Mouse (Mus musculus) myocyte (in vitro differentiated cells): ENCODE measurements at regions not wholly inside any gene's neighbourhood (a gene's known extent, or its start where the extent isn't known, plus 50 kb on each side); places are given as distances from the start of the nearest gene placed in this dataset.

Experiments used
- H3K27me3 ChIP-seq: one replicate; pipeline ENCODE4 v1.6.1; 2011; ENCODE audit not compliant: control insufficient read depth, insufficient read depth, insufficient read length
- H3K36me3 ChIP-seq: one replicate; pipeline ENCODE4 v1.6.1; 2011; ENCODE audit not compliant: control insufficient read depth, insufficient read depth
- H3K4me2 ChIP-seq: one replicate; pipeline ENCODE4 v1.6.1; 2011; ENCODE audit warnings: low read depth, control low read depth
- H3K4me3 ChIP-seq: one replicate; pipeline ENCODE4 v1.5.1; 2011; ENCODE audit warnings: mild to moderate bottlenecking, control low read depth, moderate library complexity
- H3K79me2 ChIP-seq: one replicate; pipeline ENCODE4 v1.6.1; 2011; ENCODE audit not compliant: control insufficient read depth, insufficient read depth
- H3ac ChIP-seq: one replicate; pipeline ENCODE4 v1.6.1; 2011; ENCODE audit not compliant: control insufficient read depth, insufficient read length
- CEBPB ChIP-seq: IDR thresholded peaks from 2 replicates; pipeline ENCODE4 v1.6.1; 2011; ENCODE audit warnings: mild to moderate bottlenecking, moderate library complexity; ENCODE audit not compliant: poor library complexity, insufficient read depth, severe bottlenecking
- E2F4 ChIP-seq: IDR thresholded peaks from one replicate; pipeline ENCODE4 v1.6.1; 2011; ENCODE audit warnings: mild to moderate bottlenecking, control low read depth, moderate library complexity; ENCODE audit not compliant: insufficient read depth
- MAX ChIP-seq: IDR thresholded peaks from one replicate; pipeline ENCODE4 v1.6.1; 2011; ENCODE audit warnings: low read depth, mild to moderate bottlenecking, control low read depth
- MYOD1 ChIP-seq, 3 experiments: IDR thresholded peaks; one replicate each; pipeline ENCODE4 v1.6.1; 2011; ENCODE audit warnings: control low read depth in 2 of 3, low read depth in 2 of 3, mild to moderate bottlenecking in 2 of 3, moderate library complexity in 1 of 3; ENCODE audit not compliant: insufficient read length in 2 of 3, control insufficient read depth in 1 of 3
- MYOG ChIP-seq, 3 experiments: IDR thresholded peaks; one replicate each; pipeline ENCODE4 v1.6.1; 2011; ENCODE audit warnings: control low read depth in 2 of 3, low read depth in 2 of 3, mild to moderate bottlenecking in 2 of 3; ENCODE audit not compliant: insufficient read length in 2 of 3, control insufficient read depth in 1 of 3, insufficient read depth in 1 of 3
- POLR2A ChIP-seq: IDR thresholded peaks from one replicate; pipeline ENCODE4 v1.6.1; 2011; ENCODE audit warnings: low read depth, mild to moderate bottlenecking, control low read depth, moderate library complexity; ENCODE audit not compliant: insufficient read length
- POLR2AphosphoS2 ChIP-seq: IDR thresholded peaks from one replicate; pipeline ENCODE4 v1.6.1; 2011; ENCODE audit warnings: low read depth, control low read depth; ENCODE audit not compliant: insufficient read length
- REST ChIP-seq: IDR thresholded peaks from one replicate; pipeline ENCODE4 v1.6.1; 2011; ENCODE audit warnings: mild to moderate bottlenecking, control low read depth, moderate library complexity; ENCODE audit not compliant: insufficient read depth, insufficient read length
- SRF ChIP-seq: IDR thresholded peaks from one replicate; pipeline ENCODE4 v1.6.1; 2011; ENCODE audit warnings: low read depth; ENCODE audit not compliant: control insufficient read depth, insufficient read length
- TCF12 ChIP-seq: IDR thresholded peaks from one replicate; pipeline ENCODE4 v1.6.1; 2011; ENCODE audit warnings: mild to moderate bottlenecking, control low read depth; ENCODE audit not compliant: poor library complexity, insufficient read depth, severe bottlenecking
- TCF3 ChIP-seq: IDR thresholded peaks from one replicate; pipeline ENCODE4 v1.6.1; 2011; ENCODE audit warnings: low read depth, control low read depth; ENCODE audit not compliant: insufficient read length
- USF1 ChIP-seq: IDR thresholded peaks from one replicate; pipeline ENCODE4 v1.6.1; 2011; ENCODE audit warnings: low read depth, mild to moderate bottlenecking, control low read depth, moderate library complexity

- H3ac ChIP-seq = no peak overlapping the region
- H3K79me2 ChIP-seq = no peaks in the 10 kb centered on the region
- TF ChIP-seq SRF (no peak), CEBPB (no peak), POLR2A (no peak), TCF12 (no peak), MAX (no peak), MYOG (IDR thresholded peaks at IDR 0.05; ENCODE audit: control insufficient read depth in 1 of 3, insufficient read depth in 1 of 3, insufficient read length in 2 of 3, low read depth in 2 of 3) (no peak), USF1 (no peak)
- no peaks in the 10 kb centered on the region for H3K27me3 ChIP-seq
- H3K36me3 ChIP-seq = no peaks in the 10 kb centered on the region
- H3K4me3 ChIP-seq = no peak overlapping the region
- H3K4me2 ChIP-seq = no peak overlapping the region
These were observed 487.9 kb downstream of the Klf5 start for GRCm38 (mm10) chr14:99786367-99786766.

GRCm38 (mm10) chr14:99788185-99788584, 489.7 kb downstream of the Klf5 start:
- Histone ChIP-seq H3K4me2 (no peak overlapping the region), H3K79me2 (no peaks in the 10 kb centered on the region), H3K4me3 (no peak overlapping the region), H3ac (no peak overlapping the region), H3K36me3 (no peaks in the 10 kb centered on the region), H3K27me3 (no peaks in the 10 kb centered on the region)
- TF ChIP-seq TCF12 (no peak), MYOD1 (IDR thresholded peaks at IDR 0.05; ENCODE audit: control insufficient read depth in 1 of 3, insufficient read length in 2 of 3, low read depth in 2 of 3) (no peak), POLR2AphosphoS2 (no peak), POLR2A (no peak), TCF3 (no peak), E2F4 (no peak), SRF (no peak), REST (no peak), USF1 (no peak)

GRCm38 (mm10) chr14:99796293-99796692, 488.2 kb downstream of the Klf12 start:
- no peaks in the 10 kb centered on the region for H3K36me3 ChIP-seq
- no peak for TF ChIP-seq MYOG (IDR thresholded peaks at IDR 0.05; ENCODE audit: control insufficient read depth in 1 of 3, insufficient read depth in 1 of 3, insufficient read length in 2 of 3, low read depth in 2 of 3)
- no peaks in the 10 kb centered on the region for H3K27me3 ChIP-seq
- H3K4me3 ChIP-seq = no peak overlapping the region
- H3K79me2 ChIP-seq = no peaks in the 10 kb centered on the region
- H3K4me2 ChIP-seq = no peak overlapping the region
- no peak overlapping the region for H3ac ChIP-seq

- TF ChIP-seq REST (no peak), POLR2A (no peak), TCF12 (no peak), CEBPB (no peak), MYOD1 (IDR thresholded peaks at IDR 0.05; ENCODE audit: control insufficient read depth in 1 of 3, insufficient read length in 2 of 3, low read depth in 2 of 3) (no peak), TCF3 (no peak), MAX (no peak), POLR2AphosphoS2 (no peak), MYOG (IDR thresholded peaks at IDR 0.05; ENCODE audit: control insufficient read depth in 1 of 3, insufficient read depth in 1 of 3, insufficient read length in 2 of 3, low read depth in 2 of 3) (no peak), SRF (no peak), E2F4 (no peak), USF1 (no peak)
- Histone ChIP-seq H3ac (no peak overlapping the region), H3K27me3 (no peaks in the 10 kb centered on the region), H3K36me3 (no peaks in the 10 kb centered on the region), H3K4me3 (no peak overlapping the region), H3K79me2 (no peaks in the 10 kb centered on the region), H3K4me2 (no peak overlapping the region)
These were observed 478.4 kb downstream of the Klf12 start for GRCm38 (mm10) chr14:99806052-99806451.

GRCm38 (mm10) chr14:99806599-99806998, 477.9 kb downstream of the Klf12 start:
- H3K79me2 ChIP-seq = no peaks in the 10 kb centered on the region
- H3K4me2 ChIP-seq = no peak overlapping the region
- H3K4me3 ChIP-seq = no peak overlapping the region
- H3ac ChIP-seq = no peak overlapping the region
- no peak for TF ChIP-seq REST
- no peaks in the 10 kb centered on the region for H3K27me3 ChIP-seq
- H3K36me3 ChIP-seq = no peaks in the 10 kb centered on the region
